26 mouse cellular contexts compared by ENCODE assay signal in the genomic region with DNA sequence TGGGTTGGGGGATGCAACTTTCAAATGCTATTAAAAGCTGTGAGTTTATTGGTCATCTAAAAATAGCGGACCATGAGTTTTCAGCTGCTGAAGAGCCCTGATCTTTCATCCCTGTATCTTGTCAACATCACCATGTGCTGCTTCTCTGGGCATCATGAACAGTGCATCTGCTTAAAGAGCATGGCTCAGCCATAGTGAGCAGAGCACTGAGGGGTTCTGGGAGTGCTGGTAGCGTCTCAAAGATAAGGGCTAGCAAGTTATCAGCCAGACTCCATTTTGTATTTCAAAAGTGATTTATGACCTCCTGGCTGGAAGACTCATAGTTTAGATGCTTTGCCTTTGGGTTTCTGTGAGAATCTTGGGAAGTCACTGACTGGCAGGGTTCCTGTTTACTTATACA.
DNase-seq lines count a peak whose midpoint lies in the region; ATAC-seq and TF ChIP-seq lines count a peak whose summit lies in the region.
"Had no signal": no experiment of that assay in that cellular context is flagged by ENCODE, and none has a peak within 500 bp of the region (broad histone marks: within the 10 kb centered on the region; RNA-seq: fewer than 3 reads in every experiment).

No protein-coding gene starts in this region.

- no peak overlapping the region for H3K9ac ChIP-seq in kidney, postnatal 0 days (ENCODE audit: low read depth, low read length)
- H3K9ac ChIP-seq in lung, embryonic 15.5 days = no peak overlapping the region
- H3K9ac ChIP-seq in intestine, embryonic 16.5 days (ENCODE audit: low read depth, low read length) = no peak overlapping the region
- H3K9ac ChIP-seq in forebrain, embryonic 12.5 days = no peak overlapping the region
- H3K9ac ChIP-seq: forebrain, postnatal 0 days; heart, embryonic 12.5 days; heart, embryonic 15.5 days; hindbrain, embryonic 13.5 days had no signal

- no peak overlapping the region for H3K4me2 ChIP-seq in kidney, postnatal 0 days (ENCODE audit: low read length)
- H3K4me2 ChIP-seq in lung, embryonic 15.5 days = no peak overlapping the region
- no peak overlapping the region for H3K4me2 ChIP-seq in intestine, embryonic 16.5 days (ENCODE audit: low read depth, low read length)
- no peak overlapping the region for H3K4me2 ChIP-seq in forebrain, embryonic 12.5 days
- H3K4me2 ChIP-seq: heart, embryonic 12.5 days; heart, embryonic 15.5 days; hindbrain, embryonic 13.5 days had no signal

- no peak for TF ChIP-seq CTCF in kidney, postnatal 0 days (IDR thresholded peaks at IDR 0.05; ENCODE audit: low read depth)

- H3K9me3 ChIP-seq in kidney, postnatal 0 days (replicated peaks; ENCODE audit: low read length) = no peaks in the 10 kb centered on the region
- no peaks in the 10 kb centered on the region for H3K9me3 ChIP-seq in lung, embryonic 15.5 days
- H3K9me3 ChIP-seq in intestine, embryonic 16.5 days (ENCODE audit: control insufficient read depth, low read length) = no peaks in the 10 kb centered on the region
- no peaks in the 10 kb centered on the region for H3K9me3 ChIP-seq in forebrain, embryonic 12.5 days
- H3K9me3 ChIP-seq: forebrain, embryonic 10.5 days; heart, embryonic 12.5 days; heart, embryonic 15.5 days; hindbrain, embryonic 10.5 days; hindbrain, embryonic 13.5 days had no signal

- ATAC-seq in kidney, postnatal 0 days (replicated peaks; ENCODE audit: low FRiP score, low read depth) = no peak
- ATAC-seq in lung, embryonic 15.5 days (ENCODE audit: borderline replicate concordance, extremely low read depth, low FRiP score, low TSS enrichment) = peak; percentile 28; the same call in 1 of the 2 replicates
- ATAC-seq in intestine, embryonic 16.5 days = 0 out of 2 replicates have a peak, but pooled peaks have one; percentile 28
- no peak for ATAC-seq in forebrain, embryonic 12.5 days (ENCODE audit: low FRiP score)
- ATAC-seq: activated CD4-positive, CD25-positive, alpha-beta regulatory T cell, adult 4 months; CD4-positive, CD25-positive, alpha-beta regulatory T cell, adult 4 months; forebrain, embryonic 14.5 days; forebrain, postnatal 0 days; hindbrain, embryonic 16.5 days had no signal

- WGBS in kidney, postnatal 0 days = 68% methylated on average over 2 of the region's 2 CpGs
- 67% methylated on average over 2 of the region's 2 CpGs for WGBS in lung, embryonic 15.5 days
- 44% methylated on average over 2 of the region's 2 CpGs for WGBS in intestine, embryonic 16.5 days
- WGBS in forebrain, embryonic 12.5 days = 95% methylated on average over 2 of the region's 2 CpGs

- H3K4me1 ChIP-seq in kidney, postnatal 0 days (replicated peaks; ENCODE audit: insufficient read depth, low read length) = no peaks in the 10 kb centered on the region
- H3K4me1 ChIP-seq in lung, embryonic 15.5 days = no peaks in the 10 kb centered on the region
- H3K4me1 ChIP-seq in intestine, embryonic 16.5 days (ENCODE audit: control insufficient read depth, insufficient read depth, low read length) = no peaks in the 10 kb centered on the region
- H3K4me1 ChIP-seq in forebrain, embryonic 12.5 days = no peaks in the 10 kb centered on the region
- H3K4me1 ChIP-seq: forebrain, embryonic 10.5 days; heart, embryonic 15.5 days; hindbrain, embryonic 10.5 days; hindbrain, embryonic 13.5 days had no signal

- H3K4me3 ChIP-seq in kidney, postnatal 0 days (replicated peaks; ENCODE audit: low read depth, low read length) = no peak overlapping the region
- no peak overlapping the region for H3K4me3 ChIP-seq in lung, embryonic 15.5 days
- H3K4me3 ChIP-seq in intestine, embryonic 16.5 days (ENCODE audit: low read length) = no peak overlapping the region
- no peak overlapping the region for H3K4me3 ChIP-seq in forebrain, embryonic 12.5 days (replicated peaks)
- H3K4me3 ChIP-seq: forebrain, embryonic 10.5 days; gastrocnemius, adult 2 months; heart, embryonic 12.5 days; heart, embryonic 15.5 days; hindbrain, embryonic 10.5 days; hindbrain, embryonic 13.5 days had no signal

- no peak for DNase-seq in kidney, postnatal 0 days (ENCODE audit: low spot score)
- DNase-seq in kidney, postnatal 10 days = no peak
- no peak for DNase-seq in lung, postnatal 10 days
- DNase-seq: adrenal gland, adult 8-10 months; adrenal gland, postnatal 25 days; cerebellum, adult 11-12 months; cerebellum, adult 8-10 months; cerebellum, postnatal 10 days; forebrain, postnatal 0 days; gastrocnemius, adult 2 months; gastrocnemius, postnatal 14 days; heart, adult 11 months; heart, postnatal 10 days; heart, postnatal 36 days had no signal

- no peaks in the 10 kb centered on the region for H3K27me3 ChIP-seq in kidney, postnatal 0 days (ENCODE audit: insufficient read depth, low read length)
- no peaks in the 10 kb centered on the region for H3K27me3 ChIP-seq in lung, embryonic 15.5 days
- H3K27me3 ChIP-seq in intestine, embryonic 16.5 days (replicated peaks; ENCODE audit: control insufficient read depth, insufficient read depth, low read length) = no peaks in the 10 kb centered on the region
- no peaks in the 10 kb centered on the region for H3K27me3 ChIP-seq in forebrain, embryonic 12.5 days
- H3K27me3 ChIP-seq: heart, embryonic 12.5 days; heart, embryonic 15.5 days; hindbrain, embryonic 13.5 days had no signal

- H3K27ac ChIP-seq in kidney, postnatal 0 days = peak overlapping the region; percentile 27
- 0 out of 2 replicates have a peak overlapping the region, but pooled peaks have one; percentile 29 for H3K27ac ChIP-seq in lung, embryonic 15.5 days
- H3K27ac ChIP-seq in intestine, embryonic 16.5 days (ENCODE audit: low read length) = no peak overlapping the region
- no peak overlapping the region for H3K27ac ChIP-seq in forebrain, embryonic 12.5 days
- H3K27ac ChIP-seq: forebrain, embryonic 10.5 days; gastrocnemius, adult 2 months; heart, embryonic 15.5 days; hindbrain, embryonic 10.5 days; hindbrain, embryonic 13.5 days had no signal

- no peaks in the 10 kb centered on the region for H3K36me3 ChIP-seq in kidney, postnatal 0 days (ENCODE audit: insufficient read depth, low read length)
- no peaks in the 10 kb centered on the region for H3K36me3 ChIP-seq in lung, embryonic 15.5 days
- no peaks in the 10 kb centered on the region for H3K36me3 ChIP-seq in intestine, embryonic 16.5 days (ENCODE audit: control insufficient read depth, insufficient read depth, low read length)
- H3K36me3 ChIP-seq in forebrain, embryonic 12.5 days (replicated peaks) = no peaks in the 10 kb centered on the region
- H3K36me3 ChIP-seq: forebrain, embryonic 10.5 days; heart, embryonic 12.5 days; heart, embryonic 15.5 days; hindbrain, embryonic 10.5 days; hindbrain, embryonic 13.5 days had no signal

Comparison
In these comparisons a context has a peak if more than half of its experiments do, and no peak if none do; other contexts are left out.
1. ATAC-seq: peak in lung, embryonic 15.5 days (single experiment) and intestine, embryonic 16.5 days (single experiment); none in kidney, postnatal 0 days (single experiment) and forebrain, embryonic 12.5 days (single experiment).
2. H3K27ac ChIP-seq: peak in kidney, postnatal 0 days (single experiment) and lung, embryonic 15.5 days (single experiment); none in intestine, embryonic 16.5 days (single experiment) and forebrain, embryonic 12.5 days (single experiment).